Mouse (Mus musculus): Measurements from ENCODE around the gene Lrsam1.

DNA sequence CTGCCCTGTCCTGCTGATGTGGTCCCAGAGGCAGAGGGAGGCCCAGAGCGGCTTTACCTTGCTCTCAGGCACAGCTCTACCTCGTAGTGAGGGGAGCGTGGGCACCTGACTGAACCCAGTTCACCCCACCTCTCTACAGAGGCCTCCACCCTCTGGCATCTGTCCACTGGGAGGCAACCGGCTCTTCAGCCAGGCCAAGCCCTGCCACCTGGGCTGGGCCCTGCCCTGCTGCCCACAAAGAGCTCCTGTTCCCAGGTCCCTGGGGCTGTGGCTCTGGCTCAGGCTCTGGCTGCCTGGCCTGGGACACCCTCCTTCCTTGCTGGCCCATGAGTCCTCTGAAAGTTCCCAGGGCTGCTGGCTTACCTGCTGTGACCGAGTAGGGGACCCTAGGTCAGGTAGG lies 47.1 kb downstream of the Lrsam1 start:
- TF ChIP-seq GATA1 (IDR thresholded peaks at IDR 0.05; ENCODE audit: borderline replicate concordance, low read length): no peak
- TF ChIP-seq FLI1 (IDR thresholded peaks at IDR 0.05; ENCODE audit: low read length): no peak
